Mouse (Mus musculus): Measurements from ENCODE around the gene Gm906. TPM values are rescaled to one million over a fixed set of nuclear protein-coding genes. Genes with fewer than 3 reads are reported as not detected.
"Not testable (repeated sequence)": the region's sequence is repeated elsewhere in the genome, so short reads cannot be mapped to it uniquely, and the experiment has no call there.

The Gm906 gene
- not detected in 2 replicates for polyA plus RNA-seq (2011; ENCODE audit: insufficient read length, low read depth, missing spikeins)

DNA sequence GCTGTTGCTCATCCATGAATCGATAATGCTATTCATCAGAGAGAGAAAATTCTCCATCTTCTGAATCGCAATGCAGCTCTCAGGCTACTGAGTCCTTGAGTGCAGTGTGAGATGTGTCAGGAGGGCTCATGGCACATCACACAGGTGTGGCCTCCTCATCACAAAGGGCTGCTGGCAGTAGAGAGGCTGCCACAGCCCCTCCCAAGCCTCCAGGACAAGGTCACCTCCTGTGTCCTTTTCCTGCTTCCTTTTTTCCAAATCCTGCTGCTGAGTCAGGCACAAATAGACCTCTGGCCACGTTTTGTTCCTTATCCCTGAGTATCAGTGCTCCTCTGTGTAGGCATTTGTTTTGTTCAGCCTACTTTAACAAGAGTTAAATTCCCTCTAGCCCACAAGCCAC lies at the start of gene Gm906:
Gm906 (minus strand) TSS at position 101 of the 400 bp plus-strand sequence.
- H3K4me1 ChIP-seq (ENCODE audit: control insufficient read depth, insufficient read depth, low read length); H3K27ac ChIP-seq (ENCODE audit: insufficient read depth, low read length); H3K4me3 ChIP-seq (ENCODE audit: insufficient read depth, low read length): not testable (repeated sequence)

DNA sequence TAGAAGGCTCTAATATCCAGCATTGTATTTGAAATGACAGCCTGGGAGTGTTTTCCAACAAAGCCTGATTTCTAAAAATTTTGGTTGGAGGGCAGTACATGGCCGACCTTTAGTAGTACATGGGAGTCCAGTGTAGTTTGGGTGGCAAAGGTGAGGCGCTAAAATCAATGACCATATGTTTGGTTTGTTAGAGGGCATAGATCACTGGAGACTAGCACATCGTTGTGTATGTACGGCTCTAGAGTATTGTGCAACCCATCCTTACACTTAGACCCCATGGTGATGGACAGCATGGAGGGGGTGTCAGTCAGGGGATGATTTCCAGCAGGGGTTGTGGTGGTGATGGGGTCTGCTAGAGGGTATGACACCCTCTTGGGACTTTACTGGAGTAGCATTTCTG lies 33.2 kb upstream of the Gm906 start:
- H3K27ac ChIP-seq (ENCODE audit: insufficient read depth, low read length); H3K4me1 ChIP-seq (ENCODE audit: control insufficient read depth, insufficient read depth, low read length); H3K4me3 ChIP-seq (ENCODE audit: insufficient read depth, low read length): not testable (repeated sequence)

DNA sequence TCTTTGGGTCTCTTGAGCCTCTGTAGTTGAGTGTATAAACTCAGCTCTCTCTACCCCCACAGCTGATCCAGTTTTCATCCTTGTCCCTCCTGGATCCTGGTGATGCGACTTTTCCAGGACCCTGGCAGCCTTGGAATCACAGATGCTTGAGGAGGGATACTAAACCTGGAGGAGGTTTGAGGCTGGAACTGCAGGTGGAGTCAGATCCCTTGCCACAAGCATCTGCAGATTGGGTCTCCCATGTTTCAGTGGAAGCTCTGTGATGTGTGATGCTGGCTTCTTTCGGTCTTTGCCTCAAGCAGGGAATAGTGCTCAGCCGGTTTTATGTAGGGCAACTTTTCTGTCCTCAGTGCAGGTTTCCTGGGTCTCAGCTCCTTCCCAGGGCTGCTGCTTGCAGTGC lies 13.6 kb downstream of the Gm906 start:
- no peak overlapping the region for H3K4me3 ChIP-seq (ENCODE audit: insufficient read depth, low read length)
- no peak overlapping the region for H3K27ac ChIP-seq (ENCODE audit: insufficient read depth, low read length)
- no peak for TF ChIP-seq CTCF (IDR thresholded peaks at IDR 0.05; ENCODE audit: borderline replicate concordance, insufficient read depth, low read length)
- TF ChIP-seq POLR2A (IDR thresholded peaks at IDR 0.05; ENCODE audit: low read depth, low read length) = no peak
- no peaks in the 10 kb centered on the region for H3K4me1 ChIP-seq (ENCODE audit: control insufficient read depth, insufficient read depth, low read length)

DNA sequence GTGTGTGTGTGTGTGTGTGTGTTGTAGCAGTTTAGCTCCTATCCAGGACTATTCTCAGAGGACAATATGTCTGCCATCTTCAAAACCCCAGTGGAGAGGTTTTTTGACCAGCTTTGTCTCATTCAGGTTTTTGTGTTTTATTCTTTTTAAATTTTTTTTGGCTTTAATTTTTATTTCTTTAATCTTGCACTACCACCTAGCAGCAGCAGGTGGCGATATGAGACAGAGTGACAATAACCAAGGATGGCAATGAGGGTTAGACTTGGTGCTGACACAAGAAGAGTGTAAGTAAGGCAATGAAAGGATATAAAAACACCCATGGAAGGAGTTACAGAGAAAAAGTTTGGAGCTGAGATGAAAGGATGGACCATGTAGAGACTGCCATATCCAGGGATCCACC lies 38.3 kb downstream of the Gm906 start:
- H3K27ac ChIP-seq (ENCODE audit: insufficient read depth, low read length); H3K4me3 ChIP-seq (ENCODE audit: insufficient read depth, low read length); H3K4me1 ChIP-seq (ENCODE audit: control insufficient read depth, insufficient read depth, low read length): not testable (repeated sequence)

DNA sequence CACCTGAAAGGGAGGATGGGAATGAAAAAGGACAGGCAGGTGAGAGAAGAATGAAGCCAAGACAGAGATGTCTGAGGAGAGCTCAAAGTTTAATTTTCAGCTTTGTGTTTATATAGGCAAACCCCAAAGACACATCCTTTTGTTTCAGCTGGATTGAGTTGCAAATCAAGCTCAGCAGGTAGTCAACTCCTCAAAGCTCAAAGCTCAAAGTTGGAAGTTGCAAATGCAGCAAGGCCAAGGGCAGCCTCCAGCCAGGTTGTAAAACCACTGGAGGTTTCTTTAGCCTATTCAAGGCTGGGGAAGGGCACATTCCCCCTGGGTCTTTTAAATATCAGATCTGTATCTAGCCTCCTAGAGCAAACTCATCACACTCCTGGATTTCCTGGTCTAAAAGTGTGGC lies 39.9 kb downstream of the Gm906 start:
- not testable (repeated sequence) for H3K27ac ChIP-seq (ENCODE audit: insufficient read depth, low read length); H3K4me3 ChIP-seq (ENCODE audit: insufficient read depth, low read length); H3K4me1 ChIP-seq (ENCODE audit: control insufficient read depth, insufficient read depth, low read length)

DNA sequence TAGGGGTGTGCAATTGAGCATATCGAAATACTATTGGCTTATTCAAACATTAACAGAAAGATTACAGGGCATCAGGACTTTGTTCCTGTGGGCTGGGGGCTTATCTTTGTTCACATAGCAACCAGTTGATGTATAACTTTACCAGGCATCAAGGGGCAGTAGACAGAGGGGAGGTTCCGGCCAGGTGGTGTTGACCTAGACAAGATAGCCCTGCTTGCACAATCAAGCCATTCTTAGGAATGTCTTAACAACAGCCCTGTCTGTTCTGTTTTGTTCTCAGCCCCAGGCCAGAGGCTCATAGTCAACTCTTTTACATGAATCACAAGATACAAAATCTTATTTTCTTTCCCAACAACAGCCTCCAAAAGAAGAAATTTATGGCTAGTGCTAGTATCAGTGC lies 40.5 kb downstream of the Gm906 start:
- not testable (repeated sequence) for H3K4me3 ChIP-seq (ENCODE audit: insufficient read depth, low read length); H3K27ac ChIP-seq (ENCODE audit: insufficient read depth, low read length); H3K4me1 ChIP-seq (ENCODE audit: control insufficient read depth, insufficient read depth, low read length)

DNA sequence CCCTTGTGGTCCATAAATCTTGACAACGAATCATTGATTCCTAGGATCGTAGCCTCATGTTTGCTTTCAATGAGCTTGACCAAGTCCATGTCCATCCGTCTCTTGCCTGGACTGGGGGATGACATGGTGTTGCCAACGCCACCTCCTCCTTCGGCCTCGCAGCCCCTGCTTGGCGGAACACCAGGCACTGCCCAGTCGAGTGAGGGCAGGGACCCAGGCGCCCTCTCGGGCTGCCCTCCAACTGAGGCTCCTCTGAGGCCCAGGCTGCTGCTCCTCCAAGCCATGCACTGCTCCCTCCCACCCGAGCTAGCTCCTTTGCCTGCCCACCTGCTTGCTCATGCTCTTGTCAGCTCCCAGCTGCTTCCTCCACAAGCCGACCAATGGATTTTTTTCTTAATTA lies 42.1 kb downstream of the Gm906 start:
- H3K4me1 ChIP-seq (ENCODE audit: control insufficient read depth, insufficient read depth, low read length) = no peaks in the 10 kb centered on the region
- no peak overlapping the region for H3K4me3 ChIP-seq (ENCODE audit: insufficient read depth, low read length)
- TF ChIP-seq POLR2A (IDR thresholded peaks at IDR 0.05; ENCODE audit: low read depth, low read length) (no peak), CTCF (IDR thresholded peaks at IDR 0.05; ENCODE audit: borderline replicate concordance, insufficient read depth, low read length) (no peak)
- H3K27ac ChIP-seq (ENCODE audit: insufficient read depth, low read length) = no peak overlapping the region

DNA sequence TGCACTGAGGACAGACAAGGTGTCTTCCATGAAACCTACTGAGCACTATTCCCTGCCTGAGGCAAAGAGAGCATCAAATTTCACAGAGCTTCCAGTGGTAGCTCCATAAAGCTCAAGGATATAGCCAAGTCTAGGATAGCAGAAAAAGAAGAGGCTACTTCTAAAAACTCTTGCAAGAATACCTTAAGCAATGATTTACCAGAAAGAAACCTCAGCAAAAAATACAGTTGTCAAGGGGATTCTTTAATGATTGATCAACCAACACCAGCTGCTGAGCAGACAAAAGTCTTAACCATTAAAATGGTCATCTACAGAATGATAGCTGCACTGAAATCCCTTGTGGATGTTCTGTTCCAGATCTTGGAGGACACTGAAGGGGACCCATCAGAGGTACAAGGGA lies 53.3 kb downstream of the Gm906 start:
- not testable (repeated sequence) for H3K27ac ChIP-seq (ENCODE audit: insufficient read depth, low read length); H3K4me3 ChIP-seq (ENCODE audit: insufficient read depth, low read length); H3K4me1 ChIP-seq (ENCODE audit: control insufficient read depth, insufficient read depth, low read length)

Other genes with a start within 250 kb of the Gm906 start
- 31.8 and 36.2 TPM in 2 replicates for gene Fbxw17, start 167.6 kb upstream of the Gm906 start, polyA plus RNA-seq (2011; ENCODE audit: insufficient read length, low read depth, missing spikeins)
- not detected in 2 replicates for gene Gm47429, start 193.6 kb upstream of the Gm906 start, polyA plus RNA-seq (2011; ENCODE audit: insufficient read length, low read depth, missing spikeins)
- gene Nutm2, start 217.0 kb upstream of the Gm906 start, polyA plus RNA-seq (2011; ENCODE audit: insufficient read length, low read depth, missing spikeins) = not detected in 2 replicates